Mouse (Mus musculus) limb, embryonic 11.5 days (tissue): ENCODE results near the gene Cryab. TPM values are rescaled to one million over a fixed set of nuclear protein-coding genes. Genes with fewer than 3 reads are reported as not detected.
A peak's percentile ranks its signal among the peaks of the same experiment; 100 is the strongest.

Experiments
- ATAC-seq: fragments of 200-750 bp; cut with Nextera tagmentation; 2 replicates; pipeline ENCODE4 v1.8.0; 2017; ENCODE audit warnings: low read depth; ENCODE audit not compliant: insufficient number of reproducible peaks, low FRiP score, low TSS enrichment
- DNase-seq: peaks from one replicate; pipeline ENCODE4 v3.0.0-alpha.2; 2015; ENCODE audit warnings: low spot score
- H3K27ac ChIP-seq: fragments of 300-500 bp; sonication (generic); replicated peaks from 2 replicates; pipeline ENCODE4 v1.5.1; 2014; ENCODE audit warnings: low read depth, mild to moderate bottlenecking, low read length
- H3K27me3 ChIP-seq: fragments of 300-500 bp; sonication (generic); 2 replicates; pipeline ENCODE4 v1.6.1; 2014; ENCODE audit warnings: mild to moderate bottlenecking, low read length, mixed read lengths; ENCODE audit not compliant: control insufficient read depth, insufficient read depth
- H3K36me3 ChIP-seq: fragments of 300-500 bp; sonication (generic); 2 replicates; pipeline ENCODE4 v1.6.1; 2014; ENCODE audit warnings: mild to moderate bottlenecking, low read length, moderate library complexity, mixed read lengths; ENCODE audit not compliant: control insufficient read depth, insufficient read depth
- H3K4me1 ChIP-seq: fragments of 300-500 bp; sonication (generic); 2 replicates; pipeline ENCODE4 v1.6.1; 2014; ENCODE audit warnings: low read length, mixed read lengths; ENCODE audit not compliant: control insufficient read depth, insufficient read depth
- H3K4me2 ChIP-seq: fragments of 300-500 bp; sonication (generic); 2 replicates; pipeline ENCODE4 v1.6.1; 2014; ENCODE audit warnings: low read depth, mild to moderate bottlenecking, moderate library complexity; ENCODE audit not compliant: severe bottlenecking
- H3K4me3 ChIP-seq: fragments of 300-500 bp; sonication (generic); 2 replicates; pipeline ENCODE4 v1.5.1; 2014; ENCODE audit warnings: low read depth, low read length
- H3K9ac ChIP-seq: fragments of 300-500 bp; sonication (generic); 2 replicates; pipeline ENCODE4 v1.6.1; 2014; ENCODE audit warnings: mild to moderate bottlenecking, low read length
- H3K9me3 ChIP-seq: fragments of 300-500 bp; sonication (generic); 2 replicates; pipeline ENCODE4 v1.6.1; 2016; ENCODE audit warnings: low read length; ENCODE audit not compliant: control insufficient read depth
- WGBS: fragments of 180-500 bp; shearing (Covaris S2); extraction: QIAGEN DNeasy Blood & Tissue Kit; methylation state at CpG from one replicate; pipeline ENCODE4 v1.1.7; 2014; 5-methylcytosine and 5-hydroxymethylcytosine counted together
- polyA plus RNA-seq: library from polyadenylated mRNA; unstranded; fragments of >200 nt; fragmentation: Nextera tagmentation; extraction: Ambion mirVana; gene quantifications from 2 replicates; pipeline ENCODE4 v1.2.1, GENCODE M21; 2014

The Cryab gene
- polyA plus RNA-seq, 1 experiment from 2014 or later: 8.9 TPM

- H3K4me1 ChIP-seq: 0 out of 2 replicates have a peak, but pooled peaks cover 2% of the 10 kb centered on the region
- peak; percentile 99 for DNase-seq
- H3K9me3 ChIP-seq: no peaks in the 10 kb centered on the region
- peak within 1 kb of the TSS; percentile 60 for H3K4me3 ChIP-seq
- H3K27me3 ChIP-seq: no peaks in the 10 kb centered on the region
- peak within 1 kb of the TSS; percentile 80 for H3K27ac ChIP-seq
- peak within 1 kb of the TSS; percentile 83 for H3K4me2 ChIP-seq
- peak within 1 kb of the TSS; percentile 71 for H3K9ac ChIP-seq
- no peaks in the 10 kb centered on the region for H3K36me3 ChIP-seq
- ATAC-seq: peak; percentile 97
- 5% methylated on average over 59 of the region's 59 CpGs for WGBS
These were observed 17.2 kb downstream of the Cryab start, which contains the start of gene Fdxacb1 for GRCm38 (mm10) chr9:50768107-50769002. Gene Fdxacb1 (plus strand): TSS chr9:50768236.

DNA sequence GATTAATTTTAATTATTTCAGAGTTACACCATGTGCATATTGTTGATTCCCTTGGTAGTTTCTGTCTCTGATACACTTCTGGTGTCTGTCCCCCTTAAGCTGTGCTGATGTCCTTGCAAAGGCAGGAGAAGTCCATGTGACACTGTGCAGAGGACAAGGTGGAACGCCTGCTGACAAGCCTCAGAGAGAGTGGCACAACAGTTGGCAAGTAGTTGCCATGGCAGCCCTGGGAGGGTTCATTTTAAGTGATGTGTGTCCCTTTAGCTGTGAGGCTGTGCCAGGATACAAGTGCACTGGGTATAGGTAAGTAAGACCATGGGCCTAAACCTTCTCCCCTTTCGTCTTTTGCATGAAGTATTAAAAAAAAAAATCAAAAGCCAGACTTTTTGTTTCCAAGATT, 18.9 kb downstream of the Cryab start:
- Histone ChIP-seq H3K4me2 (no peak overlapping the region), H3K4me3 (no peak overlapping the region), H3K27me3 (no peaks in the 10 kb centered on the region), H3K9me3 (no peaks in the 10 kb centered on the region), H3K9ac (no peak overlapping the region), H3K4me1 (0 out of 2 replicates have a peak, but pooled peaks cover 4% of the 10 kb centered on the region), H3K27ac (no peak overlapping the region), H3K36me3 (no peaks in the 10 kb centered on the region)
- DNase-seq (no peak), ATAC-seq (no peak)
- 67% methylated on average over 2 of the region's 2 CpGs for WGBS

GRCm38 (mm10) chr9:50774026-50774462, 22.9 kb downstream of the Cryab start:
- H3K36me3 ChIP-seq: no peaks in the 10 kb centered on the region
- no peak overlapping the region for H3K9ac ChIP-seq
- H3K27ac ChIP-seq: no peak overlapping the region
- no peak overlapping the region for H3K4me3 ChIP-seq
- DNase-seq (no peak), ATAC-seq (no peak)
- no peaks in the 10 kb centered on the region for H3K9me3 ChIP-seq
- H3K27me3 ChIP-seq: no peaks in the 10 kb centered on the region
- H3K4me2 ChIP-seq: no peak overlapping the region
- peaks cover 7% of the 10 kb centered on the region; the same call in 1 of the 2 replicates for H3K4me1 ChIP-seq
- WGBS: 76% methylated on average over 4 of the region's 4 CpGs

DNA sequence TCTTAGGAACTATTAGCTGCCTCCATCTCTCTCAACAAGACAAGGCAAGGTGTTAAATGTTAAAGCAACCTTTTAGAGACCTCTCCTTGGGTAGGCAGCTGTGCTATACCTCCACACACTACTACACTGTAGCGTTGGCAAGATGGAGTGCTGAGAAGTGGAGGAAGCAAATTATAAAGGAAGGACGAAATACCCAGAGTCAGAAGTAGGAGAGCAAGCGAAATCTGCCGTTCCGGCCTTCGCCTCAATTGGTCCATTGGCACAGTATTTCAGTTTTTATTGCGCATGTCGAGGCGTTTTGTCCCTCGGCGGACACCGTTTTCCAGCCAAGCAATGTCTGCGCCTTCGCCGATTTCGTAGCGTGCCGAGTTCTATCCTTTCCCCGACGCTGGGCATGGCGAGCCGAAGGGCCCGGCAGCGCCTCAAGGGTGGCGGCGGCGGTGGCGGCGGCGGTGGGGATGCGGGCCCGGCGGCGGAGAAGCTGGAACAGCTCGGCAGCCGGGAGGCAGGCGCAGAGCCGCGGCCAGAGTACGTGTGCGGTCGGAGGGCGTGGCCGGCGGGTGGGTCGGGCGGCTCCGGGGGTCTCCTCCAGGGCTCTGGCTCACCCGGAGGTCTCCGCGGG, 24.0 kb downstream of the Cryab start, which contains the start of the genes Alg9 and 1110032A03Rik:
Gene Alg9 (plus strand): TSS at position 29 of the 622 bp plus-strand sequence.
Gene 1110032A03Rik (minus strand): TSS at position 530 of the 622 bp plus-strand sequence.
- Histone ChIP-seq H3K27me3 (no peaks in the 10 kb centered on the region), H3K4me2 (peak within 1 kb of the TSS; percentile 69), H3K9ac (peak within 1 kb of the TSS; percentile 89), H3K4me1 (peaks cover 7% of the 10 kb centered on the region; the same call in 1 of the 2 replicates), H3K9me3 (no peaks in the 10 kb centered on the region), H3K4me3 (peak within 1 kb of the TSS; percentile 87), H3K36me3 (peaks cover 2% of the 10 kb centered on the region; the same call in 1 of the 2 replicates), H3K27ac (peak within 1 kb of the TSS; percentile 65)
- peak; percentile 85 for ATAC-seq
- under 1% methylated on average over 41 of the region's 51 CpGs for WGBS
- DNase-seq: peak; percentile 95

DNA sequence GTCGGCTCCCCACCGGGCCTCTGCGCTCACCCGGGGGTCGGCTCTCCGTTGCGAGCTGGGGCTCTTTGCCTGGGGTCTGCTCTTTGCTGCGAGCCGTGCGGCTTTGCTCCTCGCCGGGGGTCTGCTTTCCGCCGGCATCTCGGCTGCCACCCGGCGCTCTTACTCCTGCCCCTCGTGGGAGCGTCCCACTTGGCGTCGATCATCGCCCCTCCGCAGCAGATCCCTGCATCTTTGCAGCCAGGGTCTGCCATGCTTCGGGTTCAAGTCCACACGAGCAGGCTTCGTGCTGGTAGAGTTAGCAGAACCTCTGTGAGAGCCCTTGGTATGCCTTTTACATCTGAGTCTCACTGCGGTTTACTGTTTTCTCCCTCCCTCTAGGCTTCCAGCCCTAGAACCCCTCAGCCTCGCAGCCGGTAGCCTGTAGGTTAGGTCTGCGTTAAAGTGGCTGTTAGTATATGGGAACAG, 24.6 kb downstream of the Cryab start:
- H3K9me3 ChIP-seq: no peaks in the 10 kb centered on the region
- H3K9ac ChIP-seq: peak overlapping the region; percentile 89
- peak overlapping the region; percentile 65 for H3K27ac ChIP-seq
- H3K4me2 ChIP-seq: peak overlapping the region; percentile 69
- peak overlapping the region; percentile 87 for H3K4me3 ChIP-seq
- peak; percentile 13 for ATAC-seq
- no peaks in the 10 kb centered on the region for H3K27me3 ChIP-seq
- peaks cover 2% of the 10 kb centered on the region; the same call in 1 of the 2 replicates for H3K36me3 ChIP-seq
- DNase-seq: no peak
- WGBS: under 1% methylated on average over 25 of the region's 30 CpGs
- H3K4me1 ChIP-seq: peaks cover 7% of the 10 kb centered on the region; the same call in 1 of the 2 replicates

DNA sequence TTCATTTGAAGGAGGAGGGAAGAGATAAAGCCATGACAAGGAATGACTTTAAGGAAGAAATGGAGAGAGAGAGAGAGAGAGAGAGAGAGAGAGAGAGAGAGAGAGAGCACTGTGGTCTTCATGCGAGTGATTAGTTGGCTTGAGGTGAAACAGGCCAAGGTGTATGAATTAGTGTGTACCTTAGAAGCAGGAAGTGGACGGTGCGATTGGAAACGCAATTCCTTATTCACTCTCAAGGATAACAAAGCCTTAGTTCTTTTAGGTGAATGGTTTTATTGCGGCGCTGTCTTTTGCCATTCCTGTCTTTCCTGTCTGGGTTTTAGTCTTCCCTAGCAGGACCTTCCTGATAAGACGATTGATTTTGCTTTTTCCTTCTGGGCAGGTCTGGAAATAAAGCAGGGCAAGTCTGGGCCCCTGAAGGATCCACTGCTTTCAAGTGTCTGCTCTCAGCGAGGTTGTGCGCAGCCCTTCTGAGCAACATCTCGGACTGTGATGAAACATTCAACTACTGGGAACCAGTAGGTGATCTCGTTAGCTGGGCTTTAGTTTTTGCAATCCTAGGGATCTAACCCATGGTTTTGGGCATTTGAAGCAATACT, 25.1 kb downstream of the Cryab start:
- peaks cover 7% of the 10 kb centered on the region; the same call in 1 of the 2 replicates for H3K4me1 ChIP-seq
- 58% methylated on average over 11 of the region's 11 CpGs for WGBS
- peak overlapping the region; percentile 69 for H3K4me2 ChIP-seq
- peak overlapping the region; percentile 87 for H3K4me3 ChIP-seq
- no peak for ATAC-seq
- H3K27me3 ChIP-seq: no peaks in the 10 kb centered on the region
- no peak for DNase-seq
- no peaks in the 10 kb centered on the region for H3K9me3 ChIP-seq
- H3K9ac ChIP-seq: no peak overlapping the region; the same call in 1 of the 2 replicates
- peaks cover 2% of the 10 kb centered on the region; the same call in 1 of the 2 replicates for H3K36me3 ChIP-seq
- no peak overlapping the region for H3K27ac ChIP-seq

DNA sequence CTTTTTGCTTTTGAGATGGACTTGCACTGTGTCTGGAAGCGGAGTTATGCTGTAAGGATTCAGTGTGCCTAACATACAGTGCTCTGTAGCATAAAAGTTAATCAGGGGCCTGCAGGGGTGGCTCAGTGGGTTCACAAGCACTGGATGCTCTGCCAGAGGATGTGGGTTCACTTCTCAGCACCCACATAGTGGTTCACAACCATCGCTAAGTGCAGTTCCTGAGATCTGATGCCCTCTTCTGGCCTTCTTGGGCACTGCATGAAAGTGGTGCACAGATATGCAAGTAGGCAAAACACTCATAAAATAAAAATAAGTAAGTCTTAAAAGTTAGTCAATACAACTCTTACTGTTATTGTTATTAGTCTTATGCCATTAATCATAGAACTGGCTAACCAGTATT, 31.0 kb downstream of the Cryab start:
- no peaks in the 10 kb centered on the region for H3K27me3 ChIP-seq
- H3K27ac ChIP-seq: no peak overlapping the region
- WGBS: 84% methylated on average over 2 of the region's 2 CpGs
- no peaks in the 10 kb centered on the region for H3K4me1 ChIP-seq
- H3K4me3 ChIP-seq: no peak overlapping the region
- no peak overlapping the region for H3K4me2 ChIP-seq
- ATAC-seq (no peak), DNase-seq (peak; percentile 59)
- H3K9ac ChIP-seq: no peak overlapping the region
- H3K36me3 ChIP-seq: peaks cover 17% of the 10 kb centered on the region
- no peaks in the 10 kb centered on the region for H3K9me3 ChIP-seq

GRCm38 (mm10) chr9:50795266-50795665, 44.1 kb downstream of the Cryab start:
- WGBS: 95% methylated on average over 3 of the region's 3 CpGs
- Histone ChIP-seq H3K9me3 (no peaks in the 10 kb centered on the region), H3K27ac (no peak overlapping the region), H3K4me3 (no peak overlapping the region), H3K27me3 (no peaks in the 10 kb centered on the region), H3K4me2 (no peak overlapping the region), H3K9ac (no peak overlapping the region), H3K36me3 (peaks cover 6% of the 10 kb centered on the region; the same call in 1 of the 2 replicates), H3K4me1 (no peaks in the 10 kb centered on the region)
- ATAC-seq (no peak), DNase-seq (no peak)
